Mouse (Mus musculus) gastrocnemius, postnatal 4 days (tissue): Measurements from ENCODE around the gene Ppp1r9a. TPM values are rescaled to one million over a fixed set of nuclear protein-coding genes. Genes with fewer than 3 reads are reported as not detected.

ENCODE experiments used
- DNase-seq, 2 experiments: peaks; one replicate each; pipeline ENCODE4 v3.0.0; 2021 to 2022; ENCODE audit warnings: low spot score in 2 of 2, mixed read lengths in 2 of 2
- total RNA-seq, 2 experiments: library from RNA; stranded (reverse); gene quantifications; 2 replicates each; pipeline ENCODE4 v1.2.3; 2021

Ppp1r9a gene
- total RNA-seq, 2 experiments from 2014 or later, result 50.2 to 55.1 TPM

DNA sequence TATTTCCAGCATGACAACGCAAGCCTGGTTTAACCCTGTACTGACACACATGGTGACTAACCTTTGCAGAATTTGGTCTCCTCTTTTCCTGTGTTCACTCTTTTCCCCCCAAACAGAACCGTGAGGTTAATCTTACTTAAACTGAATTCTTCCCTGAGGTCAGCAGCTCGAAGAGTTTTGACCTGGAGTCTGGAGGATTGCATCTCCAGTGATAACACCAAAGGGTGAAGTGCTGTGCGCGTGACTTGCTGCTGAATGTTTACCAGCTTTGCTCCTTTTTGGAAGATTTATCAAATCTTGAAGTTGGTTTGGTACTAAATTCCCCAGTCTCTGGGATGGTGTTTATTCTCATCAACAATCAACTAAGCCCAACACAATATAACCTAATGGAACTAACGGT, 252.1 kb downstream of the Ppp1r9a start:
- no peak for DNase-seq

DNA sequence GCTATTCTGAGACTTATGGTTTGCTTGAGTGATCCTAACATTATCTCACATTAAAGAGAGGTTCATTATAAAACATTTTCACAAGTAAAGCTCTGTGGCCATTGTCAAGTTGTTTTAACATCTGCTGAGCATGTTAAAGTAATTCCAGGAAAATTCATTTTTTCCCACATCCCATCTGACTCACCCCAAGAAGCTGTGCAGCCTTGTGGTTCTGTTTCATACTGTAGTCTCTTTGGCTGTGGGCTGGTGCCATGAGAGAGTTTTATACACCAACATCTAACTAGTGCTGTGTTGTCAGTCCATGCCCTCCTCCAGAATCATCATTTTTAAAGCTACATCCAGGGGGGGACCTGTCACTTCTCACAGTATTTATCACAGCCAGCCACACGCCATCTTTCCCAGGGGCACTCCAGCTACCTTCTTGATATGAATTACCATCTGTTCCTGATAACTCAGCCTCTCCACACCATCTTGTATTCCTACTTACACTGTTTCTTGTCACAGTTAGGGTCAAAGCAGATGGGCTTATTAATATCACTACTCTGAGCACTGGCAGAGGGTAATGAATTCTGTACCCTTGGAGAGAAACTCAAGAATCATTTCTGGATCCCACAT, 252.7 kb downstream of the Ppp1r9a start:
- no peak for DNase-seq

DNA sequence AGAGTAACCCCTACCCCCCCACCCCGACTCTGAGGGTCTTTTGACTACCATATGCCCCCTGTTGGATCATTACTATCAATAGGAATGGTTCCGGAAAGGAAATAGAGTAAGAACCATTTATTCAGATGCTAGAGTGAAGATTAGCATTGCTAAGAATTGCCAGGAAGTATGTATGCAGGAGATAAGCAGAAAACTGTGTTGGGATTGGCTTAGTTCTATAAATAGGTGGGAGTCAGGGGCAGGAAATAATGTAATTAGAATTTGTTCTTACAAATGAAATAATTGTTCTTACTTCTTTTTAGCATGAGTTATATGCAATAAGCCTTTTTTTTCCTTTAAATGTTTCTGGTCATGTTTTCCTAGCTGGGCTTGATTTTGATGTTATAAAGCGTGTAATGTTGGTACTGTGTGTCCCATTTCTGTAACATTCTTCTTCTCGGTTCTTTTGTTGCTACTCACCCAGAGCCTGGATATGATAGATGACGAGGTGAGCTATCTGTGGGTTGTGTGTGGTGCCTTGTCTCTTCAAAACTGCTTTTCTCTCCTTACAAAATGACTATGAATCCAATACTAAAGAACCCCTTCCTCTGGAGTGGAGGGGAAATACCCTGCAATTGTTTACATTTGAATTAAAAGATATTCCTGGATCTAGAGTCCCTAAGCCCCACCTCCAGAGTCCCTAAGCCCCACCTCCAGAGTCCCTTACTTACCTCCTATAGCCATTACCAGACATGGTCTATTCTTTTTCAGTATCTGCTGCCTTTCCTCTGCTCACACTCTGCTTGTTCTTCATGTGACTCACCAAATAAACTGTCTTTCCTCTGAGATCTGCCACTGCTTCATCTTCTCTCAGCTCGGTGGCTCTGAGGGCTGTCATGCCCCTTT, 254.1 kb downstream of the Ppp1r9a start:
- DNase-seq, result no peak

DNA sequence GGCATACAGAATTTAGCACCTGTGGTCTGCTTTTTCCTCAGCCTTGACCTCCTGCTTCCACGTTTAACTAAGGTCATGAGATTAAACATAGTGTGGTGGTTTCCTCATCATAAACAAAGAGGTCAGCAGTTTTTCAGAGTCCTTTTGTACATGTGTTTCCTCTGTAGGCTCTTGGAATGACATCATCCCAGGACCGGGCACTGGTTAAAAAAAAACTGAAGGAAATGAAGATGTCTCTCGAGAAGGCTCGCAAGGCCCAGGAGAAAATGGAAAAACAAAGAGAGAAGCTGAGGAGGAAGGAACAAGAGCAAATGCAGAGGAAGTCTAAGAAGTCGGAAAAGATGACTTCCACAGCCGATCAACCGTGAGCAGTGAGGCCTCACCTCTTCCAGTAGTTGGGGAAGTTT, 256.7 kb downstream of the Ppp1r9a start:
- DNase-seq, result no peak

DNA sequence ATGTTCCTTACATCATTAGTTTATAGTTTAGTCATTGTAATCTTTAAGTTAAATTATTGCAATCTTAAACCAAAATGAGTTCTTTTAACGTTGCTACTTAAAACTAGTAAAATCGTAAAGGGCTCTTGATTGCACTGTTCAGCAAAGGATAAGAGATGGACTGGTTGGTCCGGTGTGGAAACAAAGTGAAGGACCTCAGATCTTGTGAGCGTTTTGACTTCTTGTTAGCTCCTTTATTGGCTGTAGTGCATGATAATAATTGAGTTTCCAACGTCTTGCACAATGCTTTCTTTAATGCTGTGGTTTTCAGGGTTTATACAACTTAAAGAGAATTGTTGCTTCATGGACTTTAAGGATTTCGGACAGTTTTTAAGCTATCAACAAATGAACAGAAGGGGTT, 259.3 kb downstream of the Ppp1r9a start:
- DNase-seq, result no peak

DNA sequence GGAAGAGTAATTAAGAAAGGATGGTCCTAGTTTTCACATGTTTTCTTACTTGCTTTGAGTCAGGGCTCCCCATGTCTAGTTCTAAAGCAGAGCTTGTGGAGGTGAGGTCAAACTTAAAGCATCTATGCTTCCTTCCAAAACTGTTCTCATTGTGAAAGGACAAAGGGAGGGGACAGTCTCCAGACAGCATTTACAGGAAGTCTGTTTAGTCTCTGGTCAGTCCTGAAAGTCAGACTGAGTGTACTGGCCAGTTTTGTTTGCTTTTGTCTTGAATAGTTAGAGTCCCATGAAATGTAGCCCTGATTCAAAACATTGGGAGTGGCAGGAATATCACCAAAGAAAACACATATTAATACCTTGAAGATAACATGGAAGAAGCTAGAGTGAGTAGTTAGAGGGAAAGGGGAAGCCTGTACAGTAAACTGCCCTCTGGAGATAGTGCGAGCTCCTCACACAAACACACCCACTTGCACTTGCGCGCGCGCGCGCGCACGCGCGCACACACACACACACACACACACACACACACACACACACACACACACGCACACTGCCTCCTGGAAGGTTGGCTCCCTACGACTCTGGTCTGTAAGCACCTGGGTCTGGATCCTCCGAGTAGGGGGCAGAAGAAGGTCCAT, 260.9 kb downstream of the Ppp1r9a start:
- no peak for DNase-seq

DNA sequence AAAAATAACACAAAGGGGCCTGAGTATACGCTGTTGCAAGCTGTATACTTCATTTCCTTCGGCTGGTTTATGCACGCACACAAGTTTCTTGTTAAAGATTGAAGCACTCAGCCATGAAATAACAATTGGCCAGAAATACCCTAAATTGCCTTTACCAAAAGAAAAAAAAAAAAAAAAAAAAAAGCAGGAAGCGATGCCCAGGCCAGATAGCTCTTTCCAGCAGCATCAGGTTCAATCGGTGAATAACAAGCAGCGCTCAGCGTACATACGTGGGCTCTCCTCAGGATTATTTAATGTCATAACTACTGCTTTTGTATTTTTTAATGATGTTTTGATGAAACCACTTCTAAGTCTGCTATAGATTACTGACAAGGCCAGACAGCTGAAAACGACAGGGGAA, 262.1 kb downstream of the Ppp1r9a start:
- DNase-seq, result no peak

DNA sequence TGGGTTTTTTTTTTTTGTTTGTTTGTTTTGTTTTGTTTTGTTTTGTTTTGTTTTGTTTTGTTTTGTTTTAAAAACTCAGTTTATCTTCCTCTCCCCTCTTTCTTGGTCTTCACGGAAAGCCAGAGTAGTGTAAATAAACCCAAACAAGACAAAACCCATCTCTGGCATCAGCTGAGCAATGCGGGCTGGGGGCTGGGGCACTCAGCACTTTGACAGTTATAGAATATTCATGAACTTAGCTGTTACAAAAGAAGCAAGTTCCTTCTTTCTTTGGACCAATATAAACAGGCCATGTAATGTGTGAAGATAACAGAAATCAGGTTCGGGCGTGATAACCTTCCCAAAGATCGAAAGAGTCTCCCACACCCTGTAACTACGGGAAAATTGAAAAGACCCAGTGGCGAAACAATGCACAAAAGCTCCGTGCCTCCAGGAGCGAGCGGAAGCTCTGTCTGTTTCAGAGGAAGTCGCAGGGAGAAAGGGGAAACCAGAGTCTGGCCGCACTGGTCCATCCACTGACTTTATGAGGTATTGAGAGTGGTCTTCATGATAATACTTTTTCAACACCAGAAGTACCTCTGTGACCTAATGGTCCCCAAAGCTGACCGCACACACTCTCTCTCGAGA, 264.4 kb downstream of the Ppp1r9a start:
- DNase-seq, result no peak

DNA sequence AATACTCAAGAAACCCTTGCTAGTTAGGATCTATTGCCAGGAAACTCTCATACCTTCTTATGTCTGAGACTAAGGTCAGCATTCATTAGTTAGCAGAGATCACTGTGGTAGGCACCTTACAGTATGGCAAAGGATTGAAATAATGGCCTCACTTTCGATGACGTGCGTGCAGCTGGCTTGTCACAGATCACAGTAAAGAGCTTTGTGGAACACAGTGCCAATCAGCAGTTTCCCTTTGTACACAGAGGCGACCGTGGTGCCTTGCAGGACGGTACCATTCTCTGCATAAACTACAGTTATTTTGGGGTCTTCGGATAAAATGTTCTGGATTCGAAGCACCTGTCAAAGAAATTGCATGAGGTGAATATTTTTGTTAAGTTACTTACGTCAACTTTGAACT, 265.4 kb downstream of the Ppp1r9a start:
- DNase-seq, result no peak

DNA sequence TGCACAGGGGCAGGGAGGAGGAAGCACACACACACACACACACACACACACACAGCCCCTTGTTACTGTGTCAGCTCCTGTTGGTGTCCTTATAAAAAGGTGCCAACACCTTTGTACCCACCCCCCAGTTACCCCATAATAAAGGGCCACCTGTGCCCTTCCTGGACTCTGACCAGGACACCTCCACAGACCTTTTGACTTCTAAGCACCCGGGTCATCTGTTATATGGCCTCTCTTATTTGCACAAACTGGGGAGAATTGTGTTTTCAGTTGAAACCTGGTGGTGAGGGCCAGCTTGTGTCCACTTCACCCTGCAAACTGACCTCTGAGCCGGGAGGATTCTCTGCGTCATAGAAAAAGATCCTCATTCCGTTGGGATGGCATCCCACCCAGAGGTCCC, 268.7 kb downstream of the Ppp1r9a start:
- DNase-seq, result no peak

DNA sequence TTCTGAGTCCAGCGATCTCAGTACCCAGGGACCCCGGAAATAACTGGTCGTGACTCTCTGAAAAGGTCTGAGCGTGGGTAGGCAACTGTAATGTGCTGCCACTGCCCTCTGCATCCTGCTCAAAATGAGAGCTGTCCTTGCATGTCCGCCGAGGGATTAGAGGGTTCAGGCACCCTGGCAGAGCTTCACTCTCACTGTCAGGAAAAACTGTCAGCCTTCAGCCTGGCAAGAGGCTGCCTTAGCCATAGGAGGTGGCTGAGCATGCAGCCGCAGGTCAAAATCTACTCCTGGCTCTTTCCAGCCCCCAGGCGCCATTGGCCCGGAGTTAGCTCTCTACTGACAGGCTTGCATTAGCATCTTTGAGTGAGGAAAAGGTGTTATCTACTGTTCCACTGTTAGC, 269.9 kb downstream of the Ppp1r9a start:
- no peak for DNase-seq

DNA sequence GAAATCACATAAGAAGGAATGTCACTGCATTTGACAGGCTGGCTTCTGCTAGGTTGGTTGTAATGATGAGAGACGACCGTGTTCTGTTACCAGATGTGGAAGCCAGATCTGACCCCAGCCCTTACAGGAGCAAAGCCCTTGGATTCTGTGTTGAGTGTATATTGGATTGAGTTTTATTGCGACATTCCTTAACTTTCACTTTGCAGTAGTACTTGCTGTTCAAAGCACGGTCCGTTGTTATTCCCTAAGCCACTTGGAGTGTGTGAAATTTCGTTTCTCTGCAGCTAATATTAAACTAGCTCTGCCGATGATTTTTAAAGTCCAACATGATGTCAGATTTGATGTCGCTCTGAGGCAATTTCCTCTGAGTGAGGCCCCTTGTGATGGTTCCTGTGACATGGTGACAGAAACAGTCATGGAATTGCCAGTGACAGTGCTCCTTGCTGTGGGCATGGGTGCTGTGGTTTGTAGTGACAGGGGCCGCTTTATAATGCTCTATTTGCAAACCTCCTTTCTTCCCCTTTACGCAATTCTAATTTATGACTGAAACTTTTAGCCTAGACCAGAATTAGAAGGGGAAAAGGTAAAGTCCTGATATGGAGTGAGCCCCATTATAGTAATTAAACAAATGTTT, 271.6 kb downstream of the Ppp1r9a start:
- no peak for DNase-seq

DNA sequence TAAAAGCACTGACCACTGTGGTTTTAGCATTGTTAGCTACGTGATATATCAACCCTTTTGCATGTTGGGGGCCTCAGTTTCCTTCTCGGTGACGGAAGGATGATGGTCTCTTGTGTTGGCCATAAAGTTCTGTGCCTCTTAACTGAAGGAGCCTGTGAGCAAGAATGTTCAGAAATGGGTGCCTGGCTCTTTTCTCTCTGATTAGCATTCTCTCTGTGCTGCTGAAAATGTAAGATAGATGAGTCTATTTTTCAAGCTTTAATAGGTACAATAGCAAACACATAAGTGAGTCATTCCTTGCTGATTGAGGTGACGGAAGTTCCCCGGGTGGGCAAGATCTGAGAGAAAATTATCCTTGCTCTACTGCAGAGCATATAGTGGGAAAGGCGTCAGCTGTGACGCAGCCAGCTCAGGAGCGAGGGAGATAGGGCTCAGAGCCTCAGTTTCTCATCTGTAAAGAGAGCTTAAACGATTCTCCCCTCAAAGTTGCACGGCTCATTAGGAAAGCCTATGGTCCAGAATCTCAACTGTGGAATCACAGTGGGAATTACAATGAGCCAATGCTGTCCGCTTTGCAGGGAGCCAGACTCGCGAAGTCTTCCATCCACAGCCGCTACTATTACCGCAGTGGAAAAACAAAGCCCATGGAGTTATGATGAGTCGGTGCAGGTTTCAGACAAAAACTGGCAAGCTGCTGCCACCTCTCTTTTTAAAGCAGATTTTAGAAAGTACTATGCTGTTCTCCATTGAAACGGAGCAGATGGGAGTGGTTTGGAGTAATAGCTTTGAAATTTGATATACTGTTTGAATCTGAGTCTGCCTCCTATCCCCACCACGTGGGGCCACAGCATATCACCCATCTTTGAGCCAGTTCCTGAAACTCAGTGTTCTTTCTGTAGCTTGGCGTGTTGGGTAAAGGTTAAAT, 275.5 kb downstream of the Ppp1r9a start:
- no peak for DNase-seq

DNA sequence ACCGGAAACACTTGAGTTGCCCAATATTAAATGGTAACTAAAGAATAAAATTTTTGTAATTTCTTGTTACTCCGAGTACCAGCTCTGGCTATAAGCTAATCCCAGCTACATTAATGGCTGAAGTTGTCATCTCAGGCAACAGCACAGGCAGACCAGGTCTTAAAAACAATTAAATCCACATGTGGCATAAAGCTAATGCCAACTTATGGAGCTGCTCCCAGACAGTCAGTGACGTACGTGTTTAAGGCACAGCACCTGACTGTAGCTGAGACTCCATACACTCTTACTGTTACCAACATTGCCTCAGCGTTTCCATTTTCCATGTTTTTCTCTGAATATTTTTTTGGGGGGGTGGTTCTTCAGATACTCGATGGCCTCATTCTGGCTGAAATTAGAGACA, 276.5 kb downstream of the Ppp1r9a start:
- no peak for DNase-seq

DNA sequence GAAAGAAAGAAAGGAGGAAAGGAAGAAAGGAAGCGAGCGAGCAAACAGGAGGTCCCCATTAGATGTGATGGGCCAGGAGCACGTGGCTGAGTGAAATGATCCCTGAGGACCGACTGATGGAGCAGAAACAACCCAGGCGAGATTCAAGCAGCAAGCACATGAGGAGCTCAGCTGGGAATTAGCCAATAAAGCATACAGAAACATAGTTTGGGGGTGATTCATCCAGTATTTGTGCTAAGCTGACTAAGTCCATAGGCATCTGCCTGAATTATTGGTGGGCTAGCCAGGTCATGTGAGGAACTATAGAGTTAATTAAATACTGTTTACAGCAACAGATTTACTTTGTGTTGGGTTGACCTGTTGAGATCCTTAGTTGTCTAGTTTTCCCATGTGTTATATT, 277.9 kb downstream of the Ppp1r9a start:
- no peak for DNase-seq

DNA sequence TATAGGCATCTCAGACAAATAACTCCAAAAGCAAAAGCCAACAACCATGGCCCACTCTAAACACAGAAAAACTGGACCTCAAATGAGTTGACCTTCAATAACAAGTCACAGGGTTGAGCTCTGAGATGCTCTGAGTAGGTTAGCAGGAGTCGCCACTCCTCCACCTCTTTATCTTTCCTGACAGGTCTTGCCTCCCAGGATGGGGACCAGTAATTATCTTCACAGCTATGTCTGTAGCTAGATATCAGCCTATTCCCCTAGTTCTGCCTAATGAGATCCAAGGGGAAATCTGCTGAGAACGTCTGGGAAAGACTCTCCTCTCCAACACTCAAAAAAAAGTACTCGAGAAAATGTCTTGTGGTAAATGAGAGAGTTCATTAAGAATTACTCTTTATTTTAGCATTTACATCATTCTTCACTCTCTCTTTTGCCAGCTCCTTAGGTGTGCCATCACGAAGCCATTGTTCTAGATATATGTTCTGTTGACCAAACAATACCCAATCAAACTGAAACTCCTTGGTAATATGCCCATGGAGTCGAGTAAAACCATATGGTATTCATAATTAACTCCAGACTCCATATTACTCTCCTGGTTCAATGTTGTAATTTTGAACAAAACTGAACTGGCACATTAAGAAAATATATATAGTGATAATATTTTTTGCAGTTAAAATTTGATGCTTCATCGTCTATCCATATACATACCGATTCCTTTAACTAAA, 283.7 kb downstream of the Ppp1r9a start:
- no peak for DNase-seq

DNA sequence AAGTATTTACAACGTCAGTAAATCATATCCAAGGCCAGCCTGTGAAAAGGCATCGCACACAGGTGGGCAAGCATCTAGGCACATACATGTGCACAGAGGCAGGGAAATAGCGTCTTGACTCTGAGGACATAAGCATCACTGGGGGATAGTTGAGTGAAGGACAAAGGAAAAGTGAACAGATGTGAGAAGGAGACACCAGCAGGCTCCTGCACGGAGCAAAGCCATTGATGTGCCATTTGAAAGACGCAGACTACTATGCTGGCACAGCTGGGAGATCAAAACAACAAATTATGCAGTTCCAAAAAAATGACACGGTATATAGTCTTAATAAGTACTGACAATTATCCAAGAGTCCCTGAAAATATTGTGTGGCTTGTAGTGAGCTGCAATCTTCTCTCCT, 284.9 kb downstream of the Ppp1r9a start:
- DNase-seq, result no peak

DNA sequence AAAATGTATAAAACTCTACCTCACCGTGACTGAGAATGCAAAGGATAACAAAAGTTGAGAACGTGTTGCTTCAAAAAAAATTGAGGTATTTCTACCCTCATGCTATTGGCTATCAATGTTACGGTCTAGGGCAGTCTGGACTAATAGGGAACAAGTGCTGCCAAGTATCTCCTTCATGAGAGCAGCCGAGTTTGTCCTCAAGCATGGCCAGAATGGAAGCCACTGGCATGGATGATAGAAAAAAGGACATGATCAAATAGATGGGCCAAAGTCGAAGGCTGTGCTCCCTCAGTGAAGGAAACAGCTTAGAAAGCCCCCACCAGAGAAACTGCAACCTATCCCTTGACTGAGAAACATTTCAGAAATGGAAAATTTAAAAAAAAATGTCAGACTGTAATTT, 285.3 kb downstream of the Ppp1r9a start:
- DNase-seq, result no peak

DNA sequence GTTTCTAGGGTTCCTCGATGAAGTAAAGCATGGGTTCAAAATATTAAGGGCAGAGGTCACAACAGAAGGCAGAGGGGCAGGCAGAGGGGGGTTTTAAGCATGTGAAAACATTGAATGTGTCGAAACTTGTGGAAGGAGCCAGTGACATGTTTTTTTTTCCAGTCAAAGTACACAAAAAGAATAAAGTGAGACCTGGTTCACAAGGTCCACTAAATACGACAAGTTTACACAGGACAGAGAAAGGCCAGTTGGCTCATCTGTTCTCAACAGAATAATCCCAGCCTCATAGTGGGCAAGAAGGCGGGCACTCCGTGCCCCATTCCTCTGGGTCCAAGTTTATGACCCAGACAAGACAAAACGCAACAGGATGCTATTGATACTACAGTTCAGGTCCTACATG, 286.2 kb downstream of the Ppp1r9a start:
- no peak for DNase-seq

DNA sequence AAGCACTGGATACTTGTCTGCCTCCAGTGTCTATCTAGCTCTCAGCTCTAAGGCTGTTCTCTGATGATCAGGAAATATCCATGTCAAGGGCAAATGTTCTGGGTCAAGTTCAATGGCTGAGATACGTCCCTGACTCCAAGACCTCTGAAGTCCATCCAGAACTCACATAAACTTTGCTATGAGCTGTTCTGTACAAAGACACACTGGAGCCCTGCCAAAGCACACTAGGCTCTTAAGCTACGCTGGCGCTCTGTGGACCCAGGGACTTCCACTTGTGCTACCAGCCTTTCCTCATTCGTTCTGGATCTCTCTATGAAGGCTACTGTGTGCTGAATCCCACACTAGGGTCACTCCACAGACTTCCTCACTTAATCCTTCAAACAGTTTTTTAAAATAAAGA, 286.8 kb downstream of the Ppp1r9a start:
- DNase-seq, result no peak
